In genomic region chr14:120302913-120303548, GRCm38 (mm10) we compare ENCODE assay signal across 8 mouse cellular contexts. TPM values are rescaled to one million over a fixed set of nuclear protein-coding genes. Genes with fewer than 3 reads are reported as not detected.
DNase-seq lines count a peak whose midpoint lies in the region; ATAC-seq and TF ChIP-seq lines count a peak whose summit lies in the region.

No protein-coding gene starts in this region.

- H3K27me3 ChIP-seq in heart, adult 2 months (ENCODE audit: control insufficient read depth, insufficient read depth, low read length): no peaks in the 10 kb centered on the region
- H3K27me3 ChIP-seq in stomach, embryonic 15.5 days (replicated peaks): no peaks in the 10 kb centered on the region
- no peaks in the 10 kb centered on the region for H3K27me3 ChIP-seq in midbrain, embryonic 16.5 days (ENCODE audit: control insufficient read depth, insufficient read depth, low read depth, low read length)
- H3K27me3 ChIP-seq in midbrain, embryonic 13.5 days: no peaks in the 10 kb centered on the region

- TF ChIP-seq CTCF in heart, adult 2 months (IDR thresholded peaks at IDR 0.05): no peak

- peaks cover 2% of the 10 kb centered on the region; the same call in 1 of the 2 replicates for H3K79me2 ChIP-seq in heart, adult 2 months (replicated peaks; ENCODE audit: control insufficient read depth, insufficient read depth, low read length)

- peak; percentile 96 for DNase-seq in heart, adult 11 months
- no peak for DNase-seq in heart, postnatal 25 days (ENCODE audit: low spot score)
- DNase-seq in adipocyte (ENCODE audit: low spot score): peak; percentile 64
- peak; percentile 54 to 63 for DNase-seq in heart, adult 2 months
- peak; percentile 59 for DNase-seq in kidney, postnatal 14 days

- TF ChIP-seq POLR2A in heart, adult 2 months (IDR thresholded peaks at IDR 0.05; ENCODE audit: insufficient read depth, low read depth, low read length): no peak

- no peak overlapping the region for H3K9ac ChIP-seq in heart, adult 2 months (ENCODE audit: low read depth, low read length)
- H3K9ac ChIP-seq in stomach, embryonic 15.5 days: no peak overlapping the region
- H3K9ac ChIP-seq in midbrain, embryonic 16.5 days (ENCODE audit: low read depth, low read length): no peak overlapping the region
- H3K9ac ChIP-seq in midbrain, embryonic 13.5 days (replicated peaks): no peak overlapping the region

- ATAC-seq in stomach, embryonic 15.5 days (ENCODE audit: insufficient read depth, low FRiP score, low read depth): no peak
- ATAC-seq in midbrain, embryonic 16.5 days: no peak
- no peak for ATAC-seq in midbrain, embryonic 13.5 days

- 0 out of 2 replicates have a peak overlapping the region, but pooled peaks have one; percentile 9 for H3K4me2 ChIP-seq in stomach, embryonic 15.5 days
- no peak overlapping the region for H3K4me2 ChIP-seq in midbrain, embryonic 16.5 days (ENCODE audit: low read length)
- no peak overlapping the region for H3K4me2 ChIP-seq in midbrain, embryonic 13.5 days (replicated peaks)

- H3K9me3 ChIP-seq in stomach, embryonic 15.5 days: no peaks in the 10 kb centered on the region
- H3K9me3 ChIP-seq in midbrain, embryonic 16.5 days (replicated peaks; ENCODE audit: control insufficient read depth, low read length, poor library complexity, severe bottlenecking): no peaks in the 10 kb centered on the region
- no peaks in the 10 kb centered on the region for H3K9me3 ChIP-seq in midbrain, embryonic 13.5 days

- peak; percentile 62; the same call in 1 of the 2 replicates for TF ChIP-seq EP300 in heart, adult 2 months (IDR thresholded peaks at IDR 0.05; ENCODE audit: insufficient read depth, low read depth, low read length)

- H3K4me3 ChIP-seq in heart, adult 2 months: no peak overlapping the region
- H3K4me3 ChIP-seq in stomach, embryonic 15.5 days (replicated peaks): no peak overlapping the region
- no peak overlapping the region for H3K4me3 ChIP-seq in midbrain, embryonic 16.5 days (ENCODE audit: low read depth, low read length)
- H3K4me3 ChIP-seq in midbrain, embryonic 13.5 days (replicated peaks): no peak overlapping the region

- intact Hi-C loops in heart, postnatal 25 days (cut with DNase I): loop anchor here (5.0 kb wide), 1 partner anchor 34 kb away; no protein-coding TSS in a partner anchor
- intact Hi-C loops in heart, adult 2 months (cut with DNase I): no loop called here

- WGBS in heart, adult 2 months: 15% methylated on average over 6 of the region's 6 CpGs
- WGBS in stomach, embryonic 15.5 days: 24% methylated on average over 6 of the region's 6 CpGs
- WGBS in midbrain, embryonic 16.5 days: 26% methylated on average over 6 of the region's 6 CpGs
- WGBS in midbrain, embryonic 13.5 days: 29% methylated on average over 6 of the region's 6 CpGs

- H3K4me1 ChIP-seq in heart, adult 2 months (ENCODE audit: control insufficient read depth, insufficient read depth, low read length): peaks cover 34% of the 10 kb centered on the region
- H3K4me1 ChIP-seq in stomach, embryonic 15.5 days: peaks cover 27% of the 10 kb centered on the region
- 0 out of 2 replicates have a peak, but pooled peaks cover 4% of the 10 kb centered on the region for H3K4me1 ChIP-seq in midbrain, embryonic 16.5 days (ENCODE audit: control insufficient read depth, insufficient read depth, low read length)
- peaks cover 16% of the 10 kb centered on the region for H3K4me1 ChIP-seq in midbrain, embryonic 13.5 days (replicated peaks)

- H3K36me3 ChIP-seq in heart, adult 2 months (ENCODE audit: control insufficient read depth, insufficient read depth, low read length): peaks cover 46% of the 10 kb centered on the region
- no peaks in the 10 kb centered on the region for H3K36me3 ChIP-seq in stomach, embryonic 15.5 days
- H3K36me3 ChIP-seq in midbrain, embryonic 16.5 days (ENCODE audit: control insufficient read depth, insufficient read depth, low read length): no peaks in the 10 kb centered on the region
- H3K36me3 ChIP-seq in midbrain, embryonic 13.5 days: no peaks in the 10 kb centered on the region

- peak overlapping the region; percentile 50 for H3K27ac ChIP-seq in heart, adult 2 months
- H3K27ac ChIP-seq in stomach, embryonic 15.5 days: peak overlapping the region; percentile 17
- no peak overlapping the region for H3K27ac ChIP-seq in midbrain, embryonic 16.5 days (ENCODE audit: low read length)
- H3K27ac ChIP-seq in midbrain, embryonic 13.5 days: no peak overlapping the region

RNA-seq across cellular contexts. Expression of gene Mbnl2, which starts 27.6 kb away (rescaled TPM):
- 100 to 1,000 TPM; 234 to 252 TPM for total RNA-seq in heart, postnatal 25 days (2021)
- 100 to 1,000 TPM; 221 to 258 TPM for total RNA-seq in heart, adult 2 months (2021)
- polyA plus RNA-seq in heart, adult 2 months (2012; rRNA removed): 91.1 and 133 TPM in 2 replicates
- 109 and 116 TPM in 2 replicates for polyA plus RNA-seq in stomach, embryonic 15.5 days (2015; fragmentation: Nextera tagmentation; extraction: Ambion mirVana)
- polyA plus RNA-seq in midbrain, embryonic 16.5 days (2015; fragmentation: Nextera tagmentation; extraction: Ambion mirVana): 21.8 and 23.6 TPM in 2 replicates
- polyA plus RNA-seq in midbrain, embryonic 13.5 days (2015; fragmentation: Nextera tagmentation; extraction: Ambion mirVana): 17.2 and 17.6 TPM in 2 replicates

Comparison
In these comparisons a context has a peak if more than half of its experiments do, and no peak if none do; other contexts are left out.
1. H3K27ac ChIP-seq: peak in heart, adult 2 months (single experiment) and stomach, embryonic 15.5 days (single experiment); none in midbrain, embryonic 16.5 days (single experiment) and midbrain, embryonic 13.5 days (single experiment).